Mouse (Mus musculus): ENCODE measurements at regions not wholly inside any gene's neighbourhood (a gene's known extent, or its start where the extent isn't known, plus 50 kb on each side); places are given as distances from the start of the nearest gene placed in this dataset.

DNA sequence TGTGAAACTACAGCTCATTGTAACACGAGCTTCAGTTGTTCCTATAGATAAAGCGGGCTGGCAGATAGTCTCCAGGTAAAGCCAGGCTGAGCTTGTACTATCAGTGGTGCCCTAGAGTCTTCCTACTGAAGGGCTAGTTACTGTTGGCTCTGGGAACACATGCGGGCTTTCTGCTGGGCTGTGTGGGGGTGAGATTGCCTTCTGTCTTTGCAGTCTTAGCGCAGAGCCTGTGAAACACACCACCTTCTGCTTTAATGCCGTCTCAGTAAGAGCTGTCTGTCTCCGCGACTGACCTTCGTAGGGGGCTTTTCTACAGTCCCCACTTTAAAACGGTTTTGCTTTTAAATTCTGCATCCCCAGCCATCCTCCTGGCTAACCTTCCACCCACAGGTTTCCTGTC, 76.7 kb downstream of the Trim29 start:
- H3K4me1 ChIP-seq (ENCODE audit: control insufficient read depth, insufficient read depth, low read length): peaks cover 3% of the 10 kb centered on the region
- H3K27ac ChIP-seq (ENCODE audit: insufficient read depth, low read length): no peak overlapping the region
- no peak overlapping the region for H3K4me3 ChIP-seq (ENCODE audit: low read depth, low read length)
- H3K9ac ChIP-seq (ENCODE audit: low read depth, poor library complexity, severe bottlenecking): no peak overlapping the region
- no peaks in the 10 kb centered on the region for H3K36me3 ChIP-seq (ENCODE audit: control insufficient read depth, insufficient read depth, low read length, poor library complexity, severe bottlenecking)
- TF ChIP-seq POLR2A (IDR thresholded peaks at IDR 0.05; ENCODE audit: insufficient read depth, low read length): no peak
- no peak for TF ChIP-seq EP300 (IDR thresholded peaks at IDR 0.05; ENCODE audit: insufficient read depth, low read depth, low read length)
- TF ChIP-seq CTCF (IDR thresholded peaks at IDR 0.05; ENCODE audit: low read depth, low read length): no peak
- H3K27me3 ChIP-seq (ENCODE audit: control insufficient read depth, insufficient read depth, low read length, poor library complexity, severe bottlenecking): no peaks in the 10 kb centered on the region
- no peaks in the 10 kb centered on the region for H3K9me3 ChIP-seq (replicated peaks; ENCODE audit: control insufficient read depth, insufficient read depth, low read length, poor library complexity, severe bottlenecking)

DNA sequence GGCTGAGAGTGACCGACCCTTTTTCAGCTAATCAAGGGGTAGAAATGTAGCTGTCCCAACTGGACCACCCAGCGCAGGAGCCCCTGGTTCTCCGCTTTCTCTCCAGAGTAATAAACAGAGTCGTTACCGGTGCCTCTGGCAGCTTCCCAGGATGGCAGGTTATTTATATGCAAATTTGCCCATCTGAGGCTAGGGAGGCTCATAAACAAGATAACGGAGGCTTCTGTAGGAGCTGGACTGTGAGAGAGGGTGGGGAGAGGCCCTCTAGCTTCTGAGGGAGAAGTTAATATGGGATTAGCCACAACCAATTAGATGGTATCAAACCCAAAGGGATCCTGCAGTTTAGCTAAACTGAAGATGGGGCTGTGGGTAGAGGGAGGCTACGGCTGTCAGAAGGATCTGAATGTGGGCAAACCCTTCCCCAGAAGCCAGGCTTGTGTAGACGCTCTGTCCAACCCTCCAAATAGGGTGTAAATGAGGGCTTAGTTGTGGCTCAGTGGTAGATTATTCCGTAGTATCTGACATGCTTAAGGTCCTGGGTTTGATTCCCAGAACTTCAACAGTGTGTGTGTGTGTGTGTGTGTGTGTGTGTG, 78.9 kb downstream of the Trim29 start:
- Histone ChIP-seq H3K27ac (ENCODE audit: insufficient read depth, low read length) (no peak overlapping the region), H3K4me1 (ENCODE audit: control insufficient read depth, insufficient read depth, low read length) (peaks cover 3% of the 10 kb centered on the region), H3K9me3 (replicated peaks; ENCODE audit: control insufficient read depth, insufficient read depth, low read length, poor library complexity, severe bottlenecking) (no peaks in the 10 kb centered on the region), H3K36me3 (ENCODE audit: control insufficient read depth, insufficient read depth, low read length, poor library complexity, severe bottlenecking) (no peaks in the 10 kb centered on the region), H3K9ac (ENCODE audit: low read depth, poor library complexity, severe bottlenecking) (no peak overlapping the region), H3K4me3 (ENCODE audit: low read depth, low read length) (no peak overlapping the region), H3K27me3 (ENCODE audit: control insufficient read depth, insufficient read depth, low read length, poor library complexity, severe bottlenecking) (no peaks in the 10 kb centered on the region)
- TF ChIP-seq CTCF (IDR thresholded peaks at IDR 0.05; ENCODE audit: low read depth, low read length) (no peak), EP300 (IDR thresholded peaks at IDR 0.05; ENCODE audit: insufficient read depth, low read depth, low read length) (peak; percentile 40; the same call in 1 of the 2 replicates)

DNA sequence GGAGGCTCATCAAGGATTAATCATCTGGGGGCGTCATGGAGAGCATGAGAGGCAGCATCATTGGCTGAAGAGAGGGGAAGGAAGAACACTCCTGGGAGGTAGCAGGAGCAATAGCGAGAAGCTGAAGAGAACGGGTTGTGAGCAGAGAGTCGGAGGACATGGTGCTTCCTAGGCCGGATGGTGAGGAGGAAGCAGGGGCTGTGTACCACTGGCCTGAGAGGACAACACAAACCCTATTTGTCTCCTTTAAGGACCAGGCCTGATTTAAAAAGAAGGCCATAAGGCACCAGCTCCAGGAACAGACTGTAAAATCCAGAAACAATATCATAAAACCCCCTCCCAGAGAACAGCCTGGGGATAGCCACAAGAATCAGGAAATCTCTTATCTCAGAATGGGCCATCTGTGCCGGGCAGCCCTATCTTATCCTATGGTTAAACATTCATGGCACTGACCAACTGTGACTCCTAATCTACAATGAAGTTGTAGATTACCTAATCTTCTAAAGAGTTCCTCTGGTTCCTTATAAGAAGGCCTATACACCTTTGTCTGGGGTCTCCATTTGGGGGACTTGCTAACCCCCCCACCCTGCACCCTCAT, 81.9 kb downstream of the Trim29 start:
- no peak overlapping the region for H3K9ac ChIP-seq (ENCODE audit: low read depth, poor library complexity, severe bottlenecking)
- peaks cover 3% of the 10 kb centered on the region for H3K4me1 ChIP-seq (ENCODE audit: control insufficient read depth, insufficient read depth, low read length)
- H3K36me3 ChIP-seq (ENCODE audit: control insufficient read depth, insufficient read depth, low read length, poor library complexity, severe bottlenecking): no peaks in the 10 kb centered on the region
- TF ChIP-seq CTCF (IDR thresholded peaks at IDR 0.05; ENCODE audit: low read depth, low read length): no peak
- no peak for TF ChIP-seq EP300 (IDR thresholded peaks at IDR 0.05; ENCODE audit: insufficient read depth, low read depth, low read length)
- no peak for TF ChIP-seq POLR2A (IDR thresholded peaks at IDR 0.05; ENCODE audit: insufficient read depth, low read length)
- no peak overlapping the region for H3K27ac ChIP-seq (ENCODE audit: insufficient read depth, low read length)
- no peaks in the 10 kb centered on the region for H3K27me3 ChIP-seq (ENCODE audit: control insufficient read depth, insufficient read depth, low read length, poor library complexity, severe bottlenecking)
- H3K9me3 ChIP-seq (replicated peaks; ENCODE audit: control insufficient read depth, insufficient read depth, low read length, poor library complexity, severe bottlenecking): no peaks in the 10 kb centered on the region
- H3K4me3 ChIP-seq (ENCODE audit: low read depth, low read length): no peak overlapping the region

DNA sequence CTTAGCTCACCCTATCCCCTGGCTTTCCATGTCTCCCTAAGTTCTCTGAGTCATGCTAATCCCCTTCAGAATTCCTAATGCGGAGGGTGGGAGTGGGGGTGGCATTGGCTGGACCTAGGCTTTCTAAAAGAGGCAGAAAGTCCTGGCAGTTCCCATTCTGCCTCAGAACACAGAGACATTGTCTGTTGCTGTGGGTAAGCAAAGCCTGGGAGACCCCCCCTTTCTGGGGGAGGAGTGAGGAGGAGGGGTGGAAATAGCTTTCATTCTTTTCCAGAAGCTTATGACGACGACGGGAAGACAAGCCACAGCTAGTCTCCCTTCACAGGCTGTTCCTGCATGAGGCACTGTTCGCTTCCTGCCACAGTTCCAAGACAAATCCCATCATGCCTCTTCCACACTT, 83.6 kb downstream of the Trim29 start:
- TF ChIP-seq CTCF (IDR thresholded peaks at IDR 0.05; ENCODE audit: low read depth, low read length) (no peak), POLR2A (IDR thresholded peaks at IDR 0.05; ENCODE audit: insufficient read depth, low read length) (no peak), EP300 (IDR thresholded peaks at IDR 0.05; ENCODE audit: insufficient read depth, low read depth, low read length) (no peak)
- H3K9ac ChIP-seq (ENCODE audit: low read depth, poor library complexity, severe bottlenecking): no peak overlapping the region
- no peaks in the 10 kb centered on the region for H3K9me3 ChIP-seq (replicated peaks; ENCODE audit: control insufficient read depth, insufficient read depth, low read length, poor library complexity, severe bottlenecking)
- H3K36me3 ChIP-seq (ENCODE audit: control insufficient read depth, insufficient read depth, low read length, poor library complexity, severe bottlenecking): no peaks in the 10 kb centered on the region
- no peak overlapping the region for H3K27ac ChIP-seq (ENCODE audit: insufficient read depth, low read length)
- no peaks in the 10 kb centered on the region for H3K27me3 ChIP-seq (ENCODE audit: control insufficient read depth, insufficient read depth, low read length, poor library complexity, severe bottlenecking)
- H3K4me3 ChIP-seq (ENCODE audit: low read depth, low read length): no peak overlapping the region
- peaks cover under 1% of the 10 kb centered on the region for H3K4me1 ChIP-seq (ENCODE audit: control insufficient read depth, insufficient read depth, low read length)

DNA sequence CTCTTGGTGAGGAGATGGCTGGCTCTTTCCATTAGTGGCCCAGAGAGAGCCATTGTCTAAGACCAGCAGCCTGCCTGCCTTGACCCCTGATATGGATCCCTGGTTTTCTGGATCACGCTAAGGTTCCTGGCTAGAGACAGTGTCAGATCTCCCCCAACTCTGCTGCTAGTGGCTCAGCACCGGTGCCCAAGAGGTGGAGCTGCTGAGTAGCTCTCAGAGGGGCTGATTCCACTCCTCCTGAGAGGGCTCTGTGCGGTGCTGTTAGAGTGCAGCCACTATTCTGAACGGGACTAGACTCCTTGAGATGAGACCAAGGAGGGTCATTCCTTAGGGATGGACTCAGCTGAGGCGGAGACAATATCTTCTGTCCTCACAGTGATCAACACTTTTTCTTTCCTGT, 84.6 kb downstream of the Trim29 start:
- H3K27me3 ChIP-seq (ENCODE audit: control insufficient read depth, insufficient read depth, low read length, poor library complexity, severe bottlenecking): no peaks in the 10 kb centered on the region
- no peaks in the 10 kb centered on the region for H3K9me3 ChIP-seq (replicated peaks; ENCODE audit: control insufficient read depth, insufficient read depth, low read length, poor library complexity, severe bottlenecking)
- no peaks in the 10 kb centered on the region for H3K4me1 ChIP-seq (ENCODE audit: control insufficient read depth, insufficient read depth, low read length)
- TF ChIP-seq EP300 (IDR thresholded peaks at IDR 0.05; ENCODE audit: insufficient read depth, low read depth, low read length) (no peak), CTCF (IDR thresholded peaks at IDR 0.05; ENCODE audit: low read depth, low read length) (peak; percentile 39), POLR2A (IDR thresholded peaks at IDR 0.05; ENCODE audit: insufficient read depth, low read length) (no peak)
- H3K27ac ChIP-seq (ENCODE audit: insufficient read depth, low read length): no peak overlapping the region
- H3K4me3 ChIP-seq (ENCODE audit: low read depth, low read length): no peak overlapping the region
- no peaks in the 10 kb centered on the region for H3K36me3 ChIP-seq (ENCODE audit: control insufficient read depth, insufficient read depth, low read length, poor library complexity, severe bottlenecking)
- no peak overlapping the region for H3K9ac ChIP-seq (ENCODE audit: low read depth, poor library complexity, severe bottlenecking)

DNA sequence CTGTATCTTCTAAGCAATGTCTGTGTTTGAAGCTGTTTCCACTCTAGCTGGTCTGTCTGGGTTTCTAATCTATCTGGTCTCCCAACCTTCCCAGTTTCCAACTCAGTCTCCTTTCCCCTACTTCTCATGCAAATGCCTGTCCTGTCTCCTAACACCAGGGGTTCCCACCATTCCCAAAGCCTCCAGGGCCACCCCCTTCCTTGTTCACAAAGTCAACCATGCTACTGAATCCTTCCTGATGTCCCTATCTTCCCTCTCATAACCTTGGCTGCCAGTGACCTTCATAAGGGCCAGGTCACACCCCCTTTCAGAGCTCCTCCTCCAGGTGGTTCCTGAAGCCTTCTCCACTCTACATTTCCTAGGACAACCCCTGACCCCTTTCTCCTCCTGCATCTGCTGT, 85.9 kb downstream of the Trim29 start:
- Histone ChIP-seq H3K27me3 (ENCODE audit: control insufficient read depth, insufficient read depth, low read length, poor library complexity, severe bottlenecking) (no peaks in the 10 kb centered on the region), H3K9ac (ENCODE audit: low read depth, poor library complexity, severe bottlenecking) (no peak overlapping the region), H3K36me3 (ENCODE audit: control insufficient read depth, insufficient read depth, low read length, poor library complexity, severe bottlenecking) (no peaks in the 10 kb centered on the region), H3K9me3 (replicated peaks; ENCODE audit: control insufficient read depth, insufficient read depth, low read length, poor library complexity, severe bottlenecking) (no peaks in the 10 kb centered on the region), H3K4me1 (ENCODE audit: control insufficient read depth, insufficient read depth, low read length) (no peaks in the 10 kb centered on the region), H3K27ac (ENCODE audit: insufficient read depth, low read length) (no peak overlapping the region), H3K4me3 (ENCODE audit: low read depth, low read length) (no peak overlapping the region)
- TF ChIP-seq EP300 (IDR thresholded peaks at IDR 0.05; ENCODE audit: insufficient read depth, low read depth, low read length) (no peak), POLR2A (IDR thresholded peaks at IDR 0.05; ENCODE audit: insufficient read depth, low read length) (no peak), CTCF (IDR thresholded peaks at IDR 0.05; ENCODE audit: low read depth, low read length) (no peak)
